Mouse (Mus musculus) lung, embryonic 16.5 days (tissue): ENCODE results near the gene Fgf10. TPM values are rescaled to one million over a fixed set of nuclear protein-coding genes. Genes with fewer than 3 reads are reported as not detected.

Experiments
- ATAC-seq: fragments of 200-750 bp; cut with Nextera tagmentation; 2 replicates; pipeline ENCODE4 v1.8.0; 2017; ENCODE audit warnings: low read depth, mild to moderate bottlenecking, moderate library complexity
- H3K27ac ChIP-seq: fragments of 300-500 bp; sonication (generic); 2 replicates; pipeline ENCODE4 v1.5.1; 2014; ENCODE audit warnings: mild to moderate bottlenecking, control low read depth, low read length
- H3K27me3 ChIP-seq: fragments of 300-500 bp; sonication (generic); 2 replicates; pipeline ENCODE4 v1.6.1; 2014; ENCODE audit warnings: low read depth, low read length, mixed read lengths; ENCODE audit not compliant: control insufficient read depth, insufficient read depth
- H3K36me3 ChIP-seq: fragments of 300-500 bp; sonication (generic); 2 replicates; pipeline ENCODE4 v1.6.1; 2014; ENCODE audit warnings: low read length; ENCODE audit not compliant: control insufficient read depth, insufficient read depth
- H3K4me1 ChIP-seq: fragments of 300-500 bp; sonication (generic); replicated peaks from 2 replicates; pipeline ENCODE4 v1.6.1; 2014; ENCODE audit warnings: low read length, mixed read lengths; ENCODE audit not compliant: control insufficient read depth, insufficient read depth
- H3K4me2 ChIP-seq: fragments of 300-500 bp; sonication (generic); 2 replicates; pipeline ENCODE4 v1.6.1; 2014; ENCODE audit warnings: low read depth, low read length, control low read depth
- H3K4me3 ChIP-seq: fragments of 300-500 bp; sonication (generic); 2 replicates; pipeline ENCODE4 v1.5.1; 2014; ENCODE audit warnings: mild to moderate bottlenecking, low read length, control low read depth
- H3K9ac ChIP-seq: fragments of 300-500 bp; sonication (generic); 2 replicates; pipeline ENCODE4 v1.6.1; 2014; ENCODE audit warnings: low read length, control low read depth
- H3K9me3 ChIP-seq: fragments of 300-500 bp; sonication (generic); 2 replicates; pipeline ENCODE4 v1.6.1; 2016; ENCODE audit warnings: low read length; ENCODE audit not compliant: control insufficient read depth
- WGBS: fragments of 180-500 bp; shearing (Covaris S2); extraction: QIAGEN DNeasy Blood & Tissue Kit; methylation state at CpG from one replicate; pipeline ENCODE4 v1.1.7; 2014; 5-methylcytosine and 5-hydroxymethylcytosine counted together
- polyA plus RNA-seq: library from polyadenylated mRNA; unstranded; fragments of >200 nt; fragmentation: Nextera tagmentation; extraction: Ambion mirVana; gene quantifications from 2 replicates; pipeline ENCODE4 v1.2.1, GENCODE M21; 2015

The Fgf10 gene
- polyA plus RNA-seq, 1 experiment from 2014 or later: 22.5 TPM

- no peaks in the 10 kb centered on the region for H3K9me3 ChIP-seq
- no peak overlapping the region for H3K4me2 ChIP-seq
- H3K4me1 ChIP-seq: no peaks in the 10 kb centered on the region
- H3K36me3 ChIP-seq: 0 out of 2 replicates have a peak, but pooled peaks cover 3% of the 10 kb centered on the region
- H3K27me3 ChIP-seq: no peaks in the 10 kb centered on the region
- no peak overlapping the region for H3K27ac ChIP-seq
- ATAC-seq: no peak
- no peak overlapping the region for H3K4me3 ChIP-seq
- WGBS: 21% methylated on average over 4 of the region's 4 CpGs
- no peak overlapping the region for H3K9ac ChIP-seq
Measured at GRCm38 (mm10) chr13:118792198-118792597, 122.6 kb downstream of the Fgf10 start.

GRCm38 (mm10) chr13:118800176-118800575 is 130.6 kb downstream of the Fgf10 start:
- H3K4me2 ChIP-seq: no peak overlapping the region
- H3K9me3 ChIP-seq: no peaks in the 10 kb centered on the region
- WGBS: 47% methylated on average over 4 of the region's 4 CpGs
- H3K4me1 ChIP-seq: no peaks in the 10 kb centered on the region
- H3K4me3 ChIP-seq: no peak overlapping the region
- ATAC-seq: no peak
- no peak overlapping the region for H3K9ac ChIP-seq
- 0 out of 2 replicates have a peak overlapping the region, but pooled peaks have one; percentile 27 for H3K27ac ChIP-seq
- no peaks in the 10 kb centered on the region for H3K36me3 ChIP-seq
- no peaks in the 10 kb centered on the region for H3K27me3 ChIP-seq

GRCm38 (mm10) chr13:118806662-118807061 is 137.1 kb downstream of the Fgf10 start:
- no peak for ATAC-seq

GRCm38 (mm10) chr13:118819785-118820184 is 150.2 kb downstream of the Fgf10 start:
- WGBS: 83% methylated on average over 6 of the region's 6 CpGs
- no peak overlapping the region for H3K9ac ChIP-seq
- H3K9me3 ChIP-seq: no peaks in the 10 kb centered on the region
- H3K27ac ChIP-seq: no peak overlapping the region
- H3K36me3 ChIP-seq: no peaks in the 10 kb centered on the region
- no peaks in the 10 kb centered on the region for H3K27me3 ChIP-seq
- no peak for ATAC-seq
- H3K4me2 ChIP-seq: no peak overlapping the region
- H3K4me1 ChIP-seq: no peaks in the 10 kb centered on the region
- no peak overlapping the region for H3K4me3 ChIP-seq

More at GRCm38 (mm10) chr13:118806662-118807061, 137.1 kb downstream of the Fgf10 start:
- Histone ChIP-seq H3K4me3 (no peak overlapping the region), H3K27me3 (no peaks in the 10 kb centered on the region), H3K9ac (no peak overlapping the region), H3K4me1 (no peaks in the 10 kb centered on the region), H3K9me3 (no peaks in the 10 kb centered on the region), H3K36me3 (no peaks in the 10 kb centered on the region), H3K4me2 (no peak overlapping the region), H3K27ac (no peak overlapping the region)
- 68% methylated on average over 3 of the region's 3 CpGs for WGBS

GRCm38 (mm10) chr13:118823113-118823512 is 153.5 kb downstream of the Fgf10 start:
- ATAC-seq: peak; percentile 83
- Histone ChIP-seq H3K36me3 (no peaks in the 10 kb centered on the region), H3K4me2 (no peak overlapping the region), H3K4me3 (no peak overlapping the region), H3K4me1 (no peaks in the 10 kb centered on the region), H3K27me3 (no peaks in the 10 kb centered on the region), H3K9me3 (no peaks in the 10 kb centered on the region), H3K27ac (no peak overlapping the region), H3K9ac (no peak overlapping the region)
- 38% methylated on average over 2 of the region's 2 CpGs for WGBS

- no peaks in the 10 kb centered on the region for H3K4me1 ChIP-seq
Measured at GRCm38 (mm10) chr13:118825102-118825501, 155.5 kb downstream of the Fgf10 start.

GRCm38 (mm10) chr13:118828604-118829381 is 159.2 kb downstream of the Fgf10 start:
- H3K9ac ChIP-seq: no peak overlapping the region
- H3K27me3 ChIP-seq: no peaks in the 10 kb centered on the region
- 55% methylated on average over 10 of the region's 10 CpGs for WGBS
- H3K4me1 ChIP-seq: no peaks in the 10 kb centered on the region
- ATAC-seq: peak; percentile 88
- H3K4me2 ChIP-seq: no peak overlapping the region
- no peaks in the 10 kb centered on the region for H3K9me3 ChIP-seq
- no peak overlapping the region for H3K4me3 ChIP-seq
- H3K27ac ChIP-seq: no peak overlapping the region
- no peaks in the 10 kb centered on the region for H3K36me3 ChIP-seq

More at GRCm38 (mm10) chr13:118825102-118825501, 155.5 kb downstream of the Fgf10 start:
- Histone ChIP-seq H3K27me3 (no peaks in the 10 kb centered on the region), H3K27ac (no peak overlapping the region), H3K4me2 (no peak overlapping the region), H3K9ac (no peak overlapping the region), H3K9me3 (no peaks in the 10 kb centered on the region), H3K36me3 (no peaks in the 10 kb centered on the region), H3K4me3 (no peak overlapping the region)
- WGBS: 72% methylated on average over 4 of the region's 4 CpGs
- no peak for ATAC-seq

- no peaks in the 10 kb centered on the region for H3K27me3 ChIP-seq
- no peak for ATAC-seq
- H3K4me3 ChIP-seq: no peak overlapping the region
- H3K27ac ChIP-seq: no peak overlapping the region
- no peak overlapping the region for H3K9ac ChIP-seq
- no peaks in the 10 kb centered on the region for H3K9me3 ChIP-seq
- H3K4me2 ChIP-seq: no peak overlapping the region
- no peaks in the 10 kb centered on the region for H3K4me1 ChIP-seq
- H3K36me3 ChIP-seq: no peaks in the 10 kb centered on the region
Measured at GRCm38 (mm10) chr13:118834021-118834420, 164.4 kb downstream of the Fgf10 start.

GRCm38 (mm10) chr13:118835078-118835477 is 165.5 kb downstream of the Fgf10 start:
- no peaks in the 10 kb centered on the region for H3K36me3 ChIP-seq
- no peak overlapping the region for H3K4me2 ChIP-seq
- no peaks in the 10 kb centered on the region for H3K9me3 ChIP-seq
- peak; percentile 73 for ATAC-seq
- no peaks in the 10 kb centered on the region for H3K4me1 ChIP-seq
- no peak overlapping the region for H3K9ac ChIP-seq
- no peaks in the 10 kb centered on the region for H3K27me3 ChIP-seq
- H3K4me3 ChIP-seq: no peak overlapping the region
- WGBS: 41% methylated on average over 4 of the region's 4 CpGs
- H3K27ac ChIP-seq: no peak overlapping the region
